Mouse (Mus musculus) ES-Bruce4 (cell line): ENCODE results near the gene Btbd6. TPM values are rescaled to one million over a fixed set of nuclear protein-coding genes. Genes with fewer than 3 reads are reported as not detected.

Source experiments
- H3K27ac ChIP-seq: 2 replicates; pipeline ENCODE4 v1.5.1; 2012; ENCODE audit warnings: low read length, inconsistent platforms; ENCODE audit not compliant: insufficient read depth
- H3K27me3 ChIP-seq: 2 replicates; pipeline ENCODE4 v1.6.1; 2012; ENCODE audit warnings: mild to moderate bottlenecking, low read length, inconsistent platforms; ENCODE audit not compliant: control insufficient read depth, poor library complexity, insufficient read depth, severe bottlenecking
- H3K36me3 ChIP-seq: 2 replicates; pipeline ENCODE4 v1.6.1; 2012; ENCODE audit warnings: inconsistent platforms, mild to moderate bottlenecking, low read length, moderate library complexity; ENCODE audit not compliant: control insufficient read depth, poor library complexity, insufficient read depth, severe bottlenecking
- H3K4me1 ChIP-seq: one replicate; pipeline ENCODE4 v1.8.1; 2011; ENCODE audit warnings: low read length; ENCODE audit not compliant: control insufficient read depth, insufficient read depth
- H3K4me3 ChIP-seq: 2 replicates; pipeline ENCODE4 v1.5.1; 2011; ENCODE audit warnings: low read depth, mild to moderate bottlenecking, low read length
- H3K9ac ChIP-seq: 2 replicates; pipeline ENCODE4 v1.6.1; 2012; ENCODE audit warnings: low read depth, mild to moderate bottlenecking, inconsistent platforms; ENCODE audit not compliant: poor library complexity, severe bottlenecking
- H3K9me3 ChIP-seq: replicated peaks from 2 replicates; pipeline ENCODE4 v1.6.1; 2012; ENCODE audit warnings: mild to moderate bottlenecking, low read length, inconsistent platforms; ENCODE audit not compliant: control insufficient read depth, poor library complexity, insufficient read depth, severe bottlenecking
- CTCF ChIP-seq: IDR thresholded peaks from one replicate; pipeline ENCODE4 v1.8.1; 2011; ENCODE audit warnings: low read depth, low read length
- EP300 ChIP-seq: IDR thresholded peaks from 2 replicates; pipeline ENCODE4 v1.6.1; 2011; ENCODE audit warnings: low read depth, low read length; ENCODE audit not compliant: insufficient read depth
- POLR2A ChIP-seq: IDR thresholded peaks from one replicate; pipeline ENCODE4 v1.8.1; 2011; ENCODE audit warnings: low read length; ENCODE audit not compliant: insufficient read depth
- polyA plus RNA-seq: library from polyadenylated mRNA; stranded (reverse); fragments of >200 nt; gene quantifications from 2 replicates; pipeline ENCODE4 v1.2.4, GENCODE M21; 2011; ENCODE audit warnings: low read depth; ENCODE audit not compliant: missing spikeins, insufficient read depth, insufficient read length

Btbd6 gene
- polyA plus RNA-seq, 1 experiment, result 11.0 TPM

DNA sequence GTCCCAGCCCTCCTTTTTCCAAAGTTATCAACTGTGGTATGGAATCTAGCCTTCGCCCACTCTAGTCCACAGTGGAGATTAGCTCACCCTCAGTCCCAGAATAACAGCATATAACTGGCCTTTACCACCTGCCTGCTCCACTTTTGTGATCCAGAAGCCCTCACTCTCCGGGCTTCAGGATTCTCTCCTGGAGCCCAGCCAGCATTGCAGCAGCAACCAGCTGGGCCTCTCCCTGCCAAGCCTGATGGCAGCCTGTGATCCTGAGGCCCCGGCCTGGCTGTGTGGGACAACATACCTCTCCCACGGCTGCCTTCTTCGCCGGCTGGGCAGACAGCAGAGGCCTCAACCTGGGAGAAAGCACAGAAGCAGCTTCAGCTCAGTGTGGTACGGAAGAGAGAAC, 14.9 kb upstream of the Btbd6 start:
- no peak overlapping the region for H3K4me3 ChIP-seq
- no peak overlapping the region for H3K27ac ChIP-seq
- H3K4me1 ChIP-seq, result no peaks in the 10 kb centered on the region
- H3K36me3 ChIP-seq, result peaks cover 10% of the 10 kb centered on the region; the same call in 1 of the 2 replicates
- no peaks in the 10 kb centered on the region for H3K9me3 ChIP-seq
- TF ChIP-seq EP300 (no peak), POLR2A (no peak), CTCF (no peak)
- no peaks in the 10 kb centered on the region for H3K27me3 ChIP-seq
- H3K9ac ChIP-seq, result no peak overlapping the region

DNA sequence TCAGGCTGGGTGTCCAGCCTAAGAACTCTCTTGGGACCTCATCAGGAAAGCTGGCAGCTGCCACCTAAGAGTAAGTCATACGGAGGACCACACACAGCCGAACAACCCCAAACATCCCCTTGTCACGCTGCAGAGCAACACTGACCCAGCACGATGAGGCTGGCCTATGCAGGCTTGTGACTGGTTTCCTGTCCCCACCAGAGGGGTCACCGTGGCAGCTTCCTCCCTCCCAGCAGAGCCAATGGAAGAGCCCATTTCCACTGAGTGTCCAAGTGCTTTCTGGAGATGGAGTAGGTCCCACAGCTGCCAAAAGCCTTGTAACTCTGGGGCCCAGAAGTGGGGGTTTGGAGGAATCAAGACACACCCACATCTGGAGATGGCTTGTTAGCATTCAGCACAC, 14.4 kb upstream of the Btbd6 start:
- H3K36me3 ChIP-seq, result peaks cover 10% of the 10 kb centered on the region; the same call in 1 of the 2 replicates
- no peak overlapping the region for H3K9ac ChIP-seq
- no peak overlapping the region for H3K27ac ChIP-seq
- H3K4me1 ChIP-seq, result no peaks in the 10 kb centered on the region
- no peaks in the 10 kb centered on the region for H3K27me3 ChIP-seq
- TF ChIP-seq POLR2A (no peak), EP300 (no peak), CTCF (no peak)
- H3K9me3 ChIP-seq, result no peaks in the 10 kb centered on the region
- H3K4me3 ChIP-seq, result no peak overlapping the region

DNA sequence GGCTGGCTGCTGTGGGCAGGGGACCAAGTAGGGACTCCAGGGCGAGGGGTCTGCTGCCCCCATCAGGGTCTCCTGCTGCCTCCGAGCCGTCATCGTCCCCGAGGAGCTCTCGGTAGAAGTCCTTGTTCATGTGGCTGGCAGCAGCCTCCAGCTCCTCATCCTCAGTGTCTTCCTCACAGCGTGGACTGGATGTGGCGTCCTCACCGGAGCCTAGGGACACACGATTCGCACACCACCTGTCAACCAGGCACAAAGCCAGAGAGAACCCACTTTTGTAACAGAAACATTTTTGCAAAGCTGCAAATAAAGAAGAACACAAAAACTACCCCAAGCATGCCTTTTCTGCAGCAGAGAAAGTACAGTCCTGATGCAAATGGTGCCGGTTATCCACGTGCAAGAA, 10.5 kb upstream of the Btbd6 start:
- Histone ChIP-seq H3K9ac (no peak overlapping the region), H3K4me3 (no peak overlapping the region), H3K4me1 (no peaks in the 10 kb centered on the region), H3K9me3 (no peaks in the 10 kb centered on the region), H3K27me3 (no peaks in the 10 kb centered on the region), H3K36me3 (peaks cover 12% of the 10 kb centered on the region; the same call in 1 of the 2 replicates), H3K27ac (no peak overlapping the region)
- TF ChIP-seq EP300 (no peak), CTCF (no peak), POLR2A (no peak)

DNA sequence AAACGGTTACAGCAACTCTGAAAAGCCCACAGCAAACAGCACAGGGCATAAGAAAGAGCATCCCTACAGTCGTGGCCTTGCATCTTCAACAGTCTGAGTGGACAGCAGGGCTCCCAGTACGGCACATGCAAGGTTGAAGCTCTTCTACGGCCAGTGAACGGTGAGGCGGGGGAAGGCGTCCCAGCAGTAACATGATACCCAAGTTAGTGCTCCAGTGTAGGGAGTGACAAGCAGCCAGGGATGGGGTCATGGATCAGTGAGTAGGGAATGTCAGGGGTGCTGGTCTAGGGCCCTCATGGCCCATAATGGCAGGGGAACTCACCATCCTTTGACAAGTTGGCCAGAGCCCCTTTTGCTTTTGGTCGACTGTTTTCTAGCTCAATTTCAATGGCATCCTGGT, 7.3 kb upstream of the Btbd6 start:
- no peak overlapping the region for H3K27ac ChIP-seq
- no peak overlapping the region for H3K4me3 ChIP-seq
- peaks cover 11% of the 10 kb centered on the region; the same call in 1 of the 2 replicates for H3K36me3 ChIP-seq
- no peaks in the 10 kb centered on the region for H3K4me1 ChIP-seq
- H3K9me3 ChIP-seq, result no peaks in the 10 kb centered on the region
- TF ChIP-seq CTCF (no peak), EP300 (no peak), POLR2A (no peak)
- H3K27me3 ChIP-seq, result no peaks in the 10 kb centered on the region
- H3K9ac ChIP-seq, result no peak overlapping the region

DNA sequence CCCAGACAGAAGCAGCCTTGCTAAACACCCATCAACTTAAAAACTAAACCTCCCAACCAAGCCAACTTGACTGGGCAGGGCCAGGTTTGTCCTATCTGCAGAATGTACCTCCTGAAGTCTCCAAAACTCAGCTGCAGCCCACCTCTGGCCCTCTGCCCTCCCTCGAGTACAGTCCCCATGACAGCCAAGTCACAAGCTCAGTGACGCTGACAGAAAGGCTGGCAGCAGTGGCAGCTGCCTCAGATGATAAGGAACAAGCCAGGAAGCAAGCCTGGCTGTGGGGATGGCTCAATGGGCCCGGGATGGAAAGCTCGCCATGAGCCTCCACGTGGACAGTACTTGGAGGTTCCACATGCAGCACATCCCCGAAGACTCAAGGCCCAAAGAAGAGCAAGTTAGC, 6.7 kb upstream of the Btbd6 start:
- Histone ChIP-seq H3K27ac (no peak overlapping the region), H3K9me3 (no peaks in the 10 kb centered on the region), H3K4me3 (no peak overlapping the region), H3K27me3 (no peaks in the 10 kb centered on the region), H3K4me1 (no peaks in the 10 kb centered on the region), H3K9ac (no peak overlapping the region), H3K36me3 (peaks cover 7% of the 10 kb centered on the region; the same call in 1 of the 2 replicates)
- no peak for TF ChIP-seq CTCF
- no peak for TF ChIP-seq POLR2A
- no peak for TF ChIP-seq EP300

DNA sequence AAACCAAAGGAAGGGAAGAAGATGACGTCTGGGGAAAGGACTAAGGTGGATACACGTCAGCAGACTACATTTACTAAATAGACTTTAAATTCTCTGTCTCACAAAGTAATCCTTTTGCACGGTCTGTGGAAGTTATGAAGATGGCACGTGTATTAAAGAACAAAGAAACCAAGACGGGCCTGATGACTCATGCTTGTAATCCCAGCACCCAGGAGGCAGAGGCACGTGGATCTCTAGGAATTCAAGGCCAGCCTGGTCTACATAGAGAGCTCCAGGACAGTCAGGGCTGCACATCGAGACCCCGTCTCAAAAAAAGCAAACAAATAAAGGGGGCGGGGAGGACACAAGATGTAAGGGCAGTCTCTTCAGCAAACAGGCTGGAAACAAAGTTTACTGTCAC, 1.5 kb upstream of the Btbd6 start:
- Histone ChIP-seq H3K27ac (no peak overlapping the region), H3K9me3 (no peaks in the 10 kb centered on the region), H3K27me3 (no peaks in the 10 kb centered on the region), H3K9ac (no peak overlapping the region), H3K36me3 (peaks cover 11% of the 10 kb centered on the region; the same call in 1 of the 2 replicates), H3K4me3 (no peak overlapping the region), H3K4me1 (peaks cover 4% of the 10 kb centered on the region)
- TF ChIP-seq EP300 (no peak), CTCF (no peak), POLR2A (no peak)
